Mouse (Mus musculus) layer of hippocampus, postnatal 25 days (tissue): Measurements from ENCODE around the gene Zbtb12. TPM values are rescaled to one million over a fixed set of nuclear protein-coding genes. Genes with fewer than 3 reads are reported as not detected.
"Not testable (repeated sequence)": the region's sequence is repeated elsewhere in the genome, so short reads cannot be mapped to it uniquely, and the experiment has no call there.

ENCODE experiments used
- DNase-seq, 2 experiments: peaks; one replicate each; pipeline ENCODE4 v3.0.0; 2022; ENCODE audit warnings: mixed read lengths in 2 of 2, low spot score in 1 of 2; ENCODE audit errors: extremely low spot score in 1 of 2
- total RNA-seq, 2 experiments: library from RNA; stranded (reverse); gene quantifications; 2 replicates each; pipeline ENCODE4 v1.2.3; 2021

The Zbtb12 gene
- total RNA-seq, 2 experiments from 2014 or later: 7.3 to 7.7 TPM

- peak in 1 of 2 experiments; percentile 47 for DNase-seq
Measured at GRCm38 (mm10) chr17:34899053-34899889, 20.0 kb downstream of the Zbtb12 start.

DNA sequence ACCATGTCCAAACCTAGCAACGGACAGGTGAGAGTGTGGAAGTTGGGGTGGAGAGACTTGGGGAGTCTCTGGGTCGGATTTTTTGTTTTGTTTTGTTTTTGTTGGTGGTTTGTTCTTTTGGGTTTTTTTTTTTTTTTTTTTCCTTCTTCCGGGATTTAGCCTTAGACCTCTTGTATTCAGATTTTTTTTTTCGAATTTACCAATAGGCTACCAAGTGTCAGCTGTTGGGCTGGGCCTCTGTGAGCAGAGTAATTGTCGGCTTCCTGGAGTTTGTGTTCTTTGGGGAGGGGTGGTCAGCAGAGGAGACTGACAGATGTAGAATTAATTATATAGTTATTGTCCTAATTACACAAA is 20.6 kb downstream of the Zbtb12 start:
- no peak for DNase-seq

GRCm38 (mm10) chr17:34900826-34901225 is 21.5 kb downstream of the Zbtb12 start:
- not testable (repeated sequence) for DNase-seq

DNA sequence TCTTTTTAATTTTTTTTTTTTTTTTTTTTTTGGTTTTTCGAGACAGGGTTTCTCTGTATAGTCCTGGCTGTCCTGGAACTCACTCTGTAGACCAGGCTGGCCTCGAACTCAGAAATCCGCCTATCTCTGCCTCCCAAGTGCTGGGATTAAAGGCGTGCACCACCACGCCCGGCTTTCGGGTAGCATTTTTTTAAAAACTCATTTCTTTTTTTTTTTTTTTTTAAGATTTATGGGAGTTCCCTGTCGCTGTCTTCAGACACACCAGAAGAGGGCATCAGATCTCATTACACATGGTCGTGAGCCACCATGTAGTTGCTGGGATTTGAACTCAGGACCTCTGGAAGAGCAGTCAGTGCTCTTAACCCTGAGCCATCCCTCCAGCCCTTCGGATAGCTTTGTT is 22.7 kb downstream of the Zbtb12 start:
- not testable (repeated sequence) for DNase-seq

DNA sequence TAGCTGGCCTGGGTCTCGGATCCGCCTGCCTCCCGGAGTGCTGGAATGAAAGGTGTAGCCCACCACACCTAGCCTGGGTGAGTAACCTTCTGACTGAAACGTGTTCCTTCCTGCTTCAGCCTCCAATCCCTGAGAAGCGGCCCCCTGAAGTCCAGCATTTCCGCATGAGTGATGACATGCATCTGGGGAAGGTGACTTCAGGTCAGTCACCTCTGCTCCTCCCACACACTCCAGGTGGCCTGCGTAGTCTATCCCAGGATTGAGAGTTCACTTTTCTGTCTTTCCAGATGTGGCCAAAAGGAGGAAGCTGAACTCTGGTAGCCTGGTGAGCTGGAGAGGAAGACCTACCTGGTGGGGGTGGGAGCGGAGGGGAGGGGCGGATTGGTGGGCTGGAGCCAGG is 23.6 kb downstream of the Zbtb12 start:
- DNase-seq: no peak

DNA sequence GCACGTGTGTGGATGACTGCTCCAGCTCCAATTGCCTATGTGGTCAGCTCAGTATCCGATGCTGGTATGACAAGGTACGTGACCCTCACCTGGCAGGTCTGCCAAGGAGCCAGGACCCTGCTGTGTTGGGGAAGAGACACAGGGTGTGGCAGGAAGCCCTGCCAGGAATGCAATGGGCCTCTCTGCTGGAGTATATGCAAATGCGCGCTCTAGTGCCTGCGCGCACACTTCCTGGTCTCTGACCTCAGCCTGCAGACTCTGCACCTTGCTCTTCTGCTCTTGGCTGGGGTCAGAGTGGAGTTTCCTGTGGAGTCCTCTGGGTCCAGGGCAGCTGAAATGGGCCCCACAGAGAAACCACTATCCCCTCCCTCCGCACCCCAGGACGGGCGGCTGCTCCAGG is 31.7 kb downstream of the Zbtb12 start:
- DNase-seq: no peak

- peak; percentile 71 to 74 for DNase-seq
Measured at GRCm38 (mm10) chr17:34911945-34912351, 32.7 kb downstream of the Zbtb12 start.

GRCm38 (mm10) chr17:34913930-34914665 is 34.8 kb downstream of the Zbtb12 start, which contains the start of gene Slc44a4:
Gene Slc44a4 (plus strand): TSS chr17:34914466.
- no peak for DNase-seq

- no peak for DNase-seq
Measured at GRCm38 (mm10) chr17:34915410-34915831, 36.1 kb downstream of the Zbtb12 start.

- no peak for DNase-seq
Measured at GRCm38 (mm10) chr17:34916316-34916715, 37.0 kb downstream of the Zbtb12 start.

DNA sequence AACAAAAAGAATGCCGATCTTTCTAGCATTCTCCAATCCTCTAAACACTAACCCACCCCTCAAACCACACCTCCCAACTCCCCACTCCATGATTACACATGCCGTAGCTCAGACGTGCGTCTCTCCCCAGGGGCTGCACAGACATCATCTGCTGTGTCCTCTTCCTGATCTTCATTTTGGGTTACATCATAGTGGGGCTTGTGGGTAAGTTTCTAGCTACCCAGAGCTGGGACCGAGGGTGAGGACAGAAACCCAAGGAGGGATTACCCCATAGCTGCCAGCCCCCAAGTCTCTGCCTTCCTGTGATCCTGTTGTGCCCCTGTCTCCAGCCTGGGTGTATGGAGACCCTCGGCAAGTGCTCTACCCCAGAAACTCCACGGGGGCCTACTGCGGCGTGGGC is 37.9 kb downstream of the Zbtb12 start:
- no peak for DNase-seq

- no peak for DNase-seq
Measured at GRCm38 (mm10) chr17:34922939-34923338, 43.7 kb downstream of the Zbtb12 start.

- no peak for DNase-seq
Measured at GRCm38 (mm10) chr17:34924258-34924657, 45.0 kb downstream of the Zbtb12 start.

- DNase-seq: no peak
Measured at GRCm38 (mm10) chr17:34927306-34928019, 48.2 kb downstream of the Zbtb12 start.

GRCm38 (mm10) chr17:34928841-34929240 is 49.6 kb downstream of the Zbtb12 start:
- DNase-seq: no peak

DNA sequence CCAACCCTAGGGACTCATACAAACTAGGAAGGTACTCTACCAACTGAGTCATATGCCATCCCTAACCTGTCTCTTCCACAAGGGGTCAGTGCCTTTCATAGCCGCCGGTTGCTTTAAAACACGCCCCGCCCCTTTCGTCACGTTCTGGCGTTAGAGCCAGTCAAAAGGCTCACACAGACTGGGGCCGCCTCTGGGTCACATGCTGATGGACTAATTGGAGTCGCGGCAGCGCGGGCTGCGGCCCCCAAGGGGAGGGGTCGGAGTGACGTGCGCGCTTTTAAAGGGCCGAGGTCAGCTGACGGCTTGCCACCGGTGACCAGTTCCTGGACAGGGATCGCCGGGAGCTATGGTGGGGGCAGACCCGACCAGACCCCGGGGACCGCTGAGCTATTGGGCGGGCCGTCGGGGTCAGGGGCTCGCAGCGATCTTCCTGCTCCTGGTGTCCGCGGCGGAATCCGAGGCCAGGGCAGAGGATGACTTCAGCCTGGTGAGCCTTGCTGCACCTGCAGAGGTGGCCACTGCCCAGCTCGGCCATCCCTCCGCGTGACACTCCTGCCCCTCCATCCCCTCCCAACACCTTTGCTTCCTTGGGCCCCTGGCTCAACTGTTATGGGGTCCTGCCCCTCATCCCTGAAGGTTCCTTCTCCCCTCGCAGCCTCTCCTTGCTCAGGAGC is 51.9 kb downstream of the Zbtb12 start, which contains the start of gene Neu1:
TSS of gene Neu1 (plus strand) at position 193 of the 674 bp plus-strand sequence.
- DNase-seq: peak; percentile 90 to 95

DNA sequence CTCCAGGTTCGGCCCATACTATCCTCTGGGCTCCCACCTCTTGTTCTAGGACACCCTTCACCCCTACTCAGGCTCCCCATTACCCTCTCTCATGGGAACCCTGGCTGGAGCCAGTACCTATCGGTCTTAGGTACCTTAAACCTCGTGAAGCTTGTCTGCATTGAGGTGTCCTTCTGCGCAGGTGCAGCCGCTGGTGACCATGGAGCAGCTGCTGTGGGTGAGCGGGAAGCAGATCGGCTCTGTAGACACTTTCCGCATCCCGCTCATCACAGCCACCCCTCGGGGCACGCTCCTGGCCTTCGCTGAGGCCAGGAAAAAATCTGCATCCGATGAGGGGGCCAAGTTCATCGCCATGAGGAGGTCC is 52.4 kb downstream of the Zbtb12 start:
- DNase-seq: no peak

DNA sequence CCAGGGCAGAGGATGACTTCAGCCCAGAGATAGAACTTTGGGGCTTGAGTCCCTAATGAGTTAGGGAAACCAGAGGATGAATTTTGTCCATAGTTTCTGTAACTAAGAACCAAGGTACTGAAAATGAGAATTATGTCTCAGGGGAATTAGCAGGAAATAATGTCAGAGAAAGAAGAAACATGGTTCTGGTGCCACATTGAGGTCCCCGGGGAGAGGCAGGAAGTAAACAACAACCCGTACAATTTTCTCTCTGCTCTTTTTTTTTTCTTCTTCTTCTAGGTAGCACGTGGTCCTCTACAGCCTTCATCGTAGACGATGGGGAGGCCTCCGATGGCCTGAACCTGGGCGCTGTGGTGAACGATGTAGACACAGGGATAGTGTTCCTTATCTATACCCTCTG is 53.0 kb downstream of the Zbtb12 start:
- DNase-seq: no peak

GRCm38 (mm10) chr17:34934031-34934430 is 54.7 kb downstream of the Zbtb12 start:
- no peak for DNase-seq

- DNase-seq: no peak
Measured at GRCm38 (mm10) chr17:34934830-34935229, 55.5 kb downstream of the Zbtb12 start.
